Comparison of ENCODE assay signal across 10 mouse cellular contexts in the genomic region with DNA sequence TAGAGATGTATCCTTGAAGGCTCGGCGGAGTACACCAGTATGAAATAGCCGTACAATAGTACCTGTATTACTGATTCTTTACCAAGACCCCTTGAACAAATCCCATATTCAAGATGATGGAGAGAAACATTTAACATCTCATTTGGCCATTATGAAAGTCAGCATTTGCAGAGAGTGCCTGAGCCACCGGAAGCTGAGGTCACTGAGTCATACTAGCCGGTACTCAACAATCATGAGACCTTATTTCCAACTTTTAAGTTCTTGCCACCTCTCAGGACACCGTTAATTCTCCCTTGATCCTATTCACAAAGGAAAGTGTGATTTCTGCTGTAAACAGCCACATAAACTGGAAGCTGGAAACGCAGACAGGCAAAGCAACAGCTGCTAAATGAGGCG. TPM values are rescaled to one million over a fixed set of nuclear protein-coding genes. Genes with fewer than 3 reads are reported as not detected.
DNase-seq lines count a peak whose midpoint lies in the region; ATAC-seq and TF ChIP-seq lines count a peak whose summit lies in the region.
"Had no signal": no experiment of that assay in that cellular context is flagged by ENCODE, and none has a peak within 500 bp of the region (broad histone marks: within the 10 kb centered on the region; RNA-seq: fewer than 3 reads in every experiment).

No protein-coding gene starts in this region.

- TF ChIP-seq RAD21 in CH12.LX (IDR thresholded peaks at IDR 0.05; ENCODE audit: low read depth, low read length): no peak

- no peak for TF ChIP-seq POLR2A in CH12.LX (IDR thresholded peaks at IDR 0.05; ENCODE audit: low read depth, low read length)

- peak; percentile 40; the same call in 1 of the 2 replicates for TF ChIP-seq EP300 in CH12.LX (IDR thresholded peaks at IDR 0.05; ENCODE audit: low read length)

- no peaks in the 10 kb centered on the region for H3K9me3 ChIP-seq in hindbrain, embryonic 10.5 days
- H3K9me3 ChIP-seq in hindbrain, postnatal 0 days (ENCODE audit: low read length): no peaks in the 10 kb centered on the region
- no peaks in the 10 kb centered on the region for H3K9me3 ChIP-seq in CH12.LX (replicated peaks; ENCODE audit: low read length)
- no peaks in the 10 kb centered on the region for H3K9me3 ChIP-seq in limb, embryonic 12.5 days

- H3K36me3 ChIP-seq in hindbrain, embryonic 10.5 days: no peaks in the 10 kb centered on the region
- no peaks in the 10 kb centered on the region for H3K36me3 ChIP-seq in hindbrain, postnatal 0 days (ENCODE audit: insufficient read depth, low read length)
- no peaks in the 10 kb centered on the region for H3K36me3 ChIP-seq in CH12.LX (replicated peaks in 1 of 2; ENCODE audit: control insufficient read depth in 1 of 2, insufficient read depth in 1 of 2, low read length in 1 of 2)
- no peaks in the 10 kb centered on the region for H3K36me3 ChIP-seq in limb, embryonic 12.5 days

- ATAC-seq in hindbrain, postnatal 0 days: no peak
- ATAC-seq in limb, embryonic 12.5 days (ENCODE audit: insufficient number of reproducible peaks, insufficient read depth, low FRiP score, low TSS enrichment, low read depth): no peak

- WGBS in hindbrain, embryonic 10.5 days: 61% methylated on average over 8 of the region's 8 CpGs
- WGBS in hindbrain, postnatal 0 days: 49% methylated on average over 8 of the region's 8 CpGs
- 35% methylated on average over 8 of the region's 8 CpGs for WGBS in limb, embryonic 12.5 days

- peaks cover 60% of the 10 kb centered on the region for H3K4me1 ChIP-seq in hindbrain, embryonic 10.5 days (replicated peaks)
- peaks cover 7% of the 10 kb centered on the region; the same call in 1 of the 2 replicates for H3K4me1 ChIP-seq in hindbrain, postnatal 0 days (ENCODE audit: insufficient read depth, low read length)
- peaks cover 5 to 11% of the 10 kb centered on the region in 2 experiments for H3K4me1 ChIP-seq in CH12.LX (ENCODE audit: control insufficient read depth in 1 of 2, insufficient read depth in 2 of 2)
- H3K4me1 ChIP-seq in limb, embryonic 12.5 days (replicated peaks): peaks cover 17% of the 10 kb centered on the region

- peak overlapping the region; percentile 34; the same call in 1 of the 2 replicates for H3K4me3 ChIP-seq in hindbrain, embryonic 10.5 days
- no peak overlapping the region for H3K4me3 ChIP-seq in hindbrain, postnatal 0 days (ENCODE audit: low read length)
- no peak overlapping the region for H3K4me3 ChIP-seq in CH12.LX (replicated peaks in 1 of 3; ENCODE audit: low read depth in 2 of 3, low read length in 2 of 3, poor library complexity in 1 of 3)
- no peak overlapping the region for H3K4me3 ChIP-seq in limb, embryonic 12.5 days (replicated peaks)

- H3K9ac ChIP-seq in hindbrain, postnatal 0 days (replicated peaks; ENCODE audit: low read length): no peak overlapping the region
- H3K9ac ChIP-seq in CH12.LX (ENCODE audit: insufficient read depth, low read depth): no peak overlapping the region
- H3K9ac ChIP-seq in limb, embryonic 12.5 days (replicated peaks): 0 out of 2 replicates have a peak overlapping the region, but pooled peaks have one; percentile 47

- in situ Hi-C loops in CH12.LX (cut with MboI; ENCODE audit: low pct_ligation_motif_present, low pct_unique_long_range_greater_than_20kb, low sequenced_read_pairs): no loop called here

- dilution Hi-C loops in CH12.LX (cut with MboI; ENCODE audit: extremely low pct_ligation_motif_present, extremely low pct_unique_long_range_greater_than_20kb, low sequenced_read_pairs): no loop called here

- H3K4me2 ChIP-seq in hindbrain, postnatal 0 days (ENCODE audit: low read depth, low read length): no peak overlapping the region
- no peak overlapping the region for H3K4me2 ChIP-seq in CH12.LX (ENCODE audit: insufficient read depth, low read depth, poor library complexity, severe bottlenecking)
- H3K4me2 ChIP-seq in limb, embryonic 12.5 days: peak overlapping the region; percentile 52

- TF ChIP-seq CTCF in hindbrain, postnatal 0 days (IDR thresholded peaks at IDR 0.05; ENCODE audit: low read depth): no peak
- TF ChIP-seq CTCF in CH12.LX (conservative IDR thresholded peaks at IDR 0.05 in 1 of 2, IDR thresholded peaks at IDR 0.05 in 1 of 2; ENCODE audit: low read depth in 2 of 2, low read length in 2 of 2): no peak

- no peak for DNase-seq in hindbrain, embryonic 10.5 days (ENCODE audit: low spot score)
- DNase-seq in hindbrain, postnatal 0 days (ENCODE audit: low spot score): no peak
- DNase-seq in CH12.LX (ENCODE audit: extremely low read depth): peak; percentile 16
- peak; percentile 29 for DNase-seq in fibroblast of lung, adult 2 months (ENCODE audit: low read depth)
- no peak for DNase-seq in urinary bladder, adult 18-20 months (ENCODE audit: low spot score in 2 of 2)
- no peak for DNase-seq in adrenal gland, adult 8-10 months
- DNase-seq in frontal cortex, postnatal 25 days (ENCODE audit: low spot score in 2 of 2): no peak
- DNase-seq: adrenal gland, postnatal 14 days; kidney, adult 11 months had no signal

- H3K27ac ChIP-seq in hindbrain, embryonic 10.5 days: peak overlapping the region; percentile 83
- H3K27ac ChIP-seq in hindbrain, postnatal 0 days: no peak overlapping the region
- no peak overlapping the region for H3K27ac ChIP-seq in CH12.LX (ENCODE audit: insufficient read depth, low read depth)
- H3K27ac ChIP-seq in limb, embryonic 12.5 days: peak overlapping the region; percentile 86

- no peaks in the 10 kb centered on the region for H3K79me2 ChIP-seq in CH12.LX (replicated peaks; ENCODE audit: control insufficient read depth, extremely low read depth, insufficient read depth, poor library complexity, severe bottlenecking)

- no peaks in the 10 kb centered on the region for H3K27me3 ChIP-seq in hindbrain, embryonic 10.5 days (ENCODE audit: insufficient read depth, poor library complexity, severe bottlenecking)
- H3K27me3 ChIP-seq in hindbrain, postnatal 0 days (ENCODE audit: insufficient read depth, low read length): no peaks in the 10 kb centered on the region
- no peaks in the 10 kb centered on the region for H3K27me3 ChIP-seq in CH12.LX (replicated peaks)
- no peaks in the 10 kb centered on the region for H3K27me3 ChIP-seq in limb, embryonic 12.5 days

TF ChIP-seq in CH12.LX, 34 proteins besides CTCF, POLR2A, EP300 and RAD21:
- TF ChIP-seq JUND (conservative IDR thresholded peaks at IDR 0.05; ENCODE audit: low read depth, low read length) (no peak), TBP (conservative IDR thresholded peaks at IDR 0.05; ENCODE audit: low read depth, low read length) (no peak), SIN3A (IDR thresholded peaks at IDR 0.05; ENCODE audit: low read length) (no peak), ELF1 (IDR thresholded peaks at IDR 0.05; ENCODE audit: low read depth, low read length) (no peak), MXI1 (IDR thresholded peaks at IDR 0.05; ENCODE audit: low read depth, low read length) (no peak), IRF4 (IDR thresholded peaks at IDR 0.05; ENCODE audit: low read depth, low read length) (no peak), MAX (IDR thresholded peaks at IDR 0.05; ENCODE audit: low read length) (no peak), UBTF (IDR thresholded peaks at IDR 0.05; ENCODE audit: low read depth, low read length) (no peak), JUN (IDR thresholded peaks at IDR 0.05; ENCODE audit: insufficient read depth, low read depth, low read length) (no peak), MAZ (IDR thresholded peaks at IDR 0.05; ENCODE audit: low read depth, low read length) (no peak), HCFC1 (IDR thresholded peaks at IDR 0.05; ENCODE audit: low read depth, low read length) (no peak), ZNF384 (IDR thresholded peaks at IDR 0.05; ENCODE audit: low read depth, low read length) (no peak), KAT2A (IDR thresholded peaks at IDR 0.05; ENCODE audit: insufficient replicate concordance, low read length) (no peak), GABPA (IDR thresholded peaks at IDR 0.05; ENCODE audit: insufficient replicate concordance, low read depth, low read length) (no peak), ZMIZ1 (IDR thresholded peaks at IDR 0.05; ENCODE audit: low read depth, low read length) (no peak), ZKSCAN1 (IDR thresholded peaks at IDR 0.05; ENCODE audit: borderline replicate concordance, low read depth, low read length) (no peak), NELFE (IDR thresholded peaks at IDR 0.05; ENCODE audit: low read depth, low read length) (no peak)
TF ChIP-seq in CH12.LX: peak in this region for 0.

RNA-seq across cellular contexts. Expression of a gene that starts 44.1 kb away (rescaled TPM):
- polyA plus RNA-seq in hindbrain, embryonic 10.5 days (2016; fragmentation: Nextera tagmentation; extraction: Ambion mirVana): 28.0 and 30.7 TPM in 2 replicates
- 36.8 and 40.8 TPM in 2 replicates for total RNA-seq in hindbrain, postnatal 0 days (2014; rRNA removed)
- 29.4 and 31.7 TPM in 2 replicates for polyA plus RNA-seq in hindbrain, postnatal 0 days (2015; fragmentation: Nextera tagmentation; extraction: Ambion mirVana)
- total RNA-seq in CH12.LX (2012; rRNA removed) (17.8 and 19.5 TPM in 2 replicates), CH12.LX (2014; rRNA removed) (17.2 and 18.7 TPM in 2 replicates)
- 14.9 and 18.1 TPM in 2 replicates for polyA plus RNA-seq in CH12.LX (2012; ENCODE audit: insufficient read length, low read depth)
- polyA plus RNA-seq in limb, embryonic 12.5 days (2016; fragmentation: Nextera tagmentation; extraction: Ambion mirVana): 33.2 and 35.2 TPM in 2 replicates
- 10 to 100 TPM; 23.3 to 35.0 (median 30.0) TPM for total RNA-seq in adrenal gland, adult 8-10 months (2022)

RNA-seq across cellular contexts. Expression of a gene that starts 59.5 kb away (rescaled TPM):
- 291 TPM in 2 replicates for polyA plus RNA-seq in hindbrain, embryonic 10.5 days (2016; fragmentation: Nextera tagmentation; extraction: Ambion mirVana)
- total RNA-seq in hindbrain, postnatal 0 days (2014; rRNA removed): 91.8 and 101 TPM in 2 replicates
- polyA plus RNA-seq in hindbrain, postnatal 0 days (2015; fragmentation: Nextera tagmentation; extraction: Ambion mirVana): 273 TPM in 2 replicates
- total RNA-seq in CH12.LX (2012; rRNA removed) (212 and 219 TPM in 2 replicates), CH12.LX (2014; rRNA removed) (416 and 466 TPM in 2 replicates)
- polyA plus RNA-seq in CH12.LX (2012; ENCODE audit: insufficient read length, low read depth): 186 and 187 TPM in 2 replicates
- 262 and 265 TPM in 2 replicates for polyA plus RNA-seq in limb, embryonic 12.5 days (2016; fragmentation: Nextera tagmentation; extraction: Ambion mirVana)
- 100 to 1,000 TPM; 168 to 183 (median 174) TPM for total RNA-seq in adrenal gland, adult 8-10 months (2022)

RNA-seq across cellular contexts. Expression of a gene that starts 59.6 kb away (rescaled TPM):
- 62.1 and 64.2 TPM in 2 replicates for polyA plus RNA-seq in hindbrain, embryonic 10.5 days (2016; fragmentation: Nextera tagmentation; extraction: Ambion mirVana)
- 56.3 and 57.4 TPM in 2 replicates for total RNA-seq in hindbrain, postnatal 0 days (2014; rRNA removed)
- polyA plus RNA-seq in hindbrain, postnatal 0 days (2015; fragmentation: Nextera tagmentation; extraction: Ambion mirVana): 40.6 and 42.8 TPM in 2 replicates
- total RNA-seq in CH12.LX (2012; rRNA removed): 26.5 and 31.4 TPM in 2 replicates
- 71.4 and 71.7 TPM in 2 replicates for total RNA-seq in CH12.LX (2014; rRNA removed)
- 43.0 and 52.8 TPM in 2 replicates for polyA plus RNA-seq in CH12.LX (2012; ENCODE audit: insufficient read length, low read depth)
- 45.8 and 53.3 TPM in 2 replicates for polyA plus RNA-seq in limb, embryonic 12.5 days (2016; fragmentation: Nextera tagmentation; extraction: Ambion mirVana)
- total RNA-seq in adrenal gland, adult 8-10 months (2022): 10 to 100 TPM; 29.8 to 48.0 (median 36.5) TPM

Comparison
In these comparisons a context has a peak if more than half of its experiments do, and no peak if none do; other contexts are left out.
1. H3K27ac ChIP-seq: peak in hindbrain, embryonic 10.5 days (single experiment) and limb, embryonic 12.5 days (single experiment); none in hindbrain, postnatal 0 days (single experiment) and CH12.LX (single experiment).
2. DNase-seq: peak in CH12.LX (single experiment) and fibroblast of lung, adult 2 months (single experiment); none in hindbrain, embryonic 10.5 days (single experiment), hindbrain, postnatal 0 days (single experiment), urinary bladder, adult 18-20 months (0 of 2), adrenal gland, adult 8-10 months (single experiment) and frontal cortex, postnatal 25 days (0 of 2).